Mouse (Mus musculus) ES-Bruce4 (cell line): ENCODE measurements around the gene Clstn3. TPM values are rescaled to one million over a fixed set of nuclear protein-coding genes. Genes with fewer than 3 reads are reported as not detected.

ENCODE experiments used
- H3K27ac ChIP-seq: 2 replicates; pipeline ENCODE4 v1.5.1; 2012; ENCODE audit warnings: low read length, inconsistent platforms; ENCODE audit not compliant: insufficient read depth
- H3K27me3 ChIP-seq: 2 replicates; pipeline ENCODE4 v1.6.1; 2012; ENCODE audit warnings: mild to moderate bottlenecking, low read length, inconsistent platforms; ENCODE audit not compliant: control insufficient read depth, poor library complexity, insufficient read depth, severe bottlenecking
- H3K36me3 ChIP-seq: 2 replicates; pipeline ENCODE4 v1.6.1; 2012; ENCODE audit warnings: inconsistent platforms, mild to moderate bottlenecking, low read length, moderate library complexity; ENCODE audit not compliant: control insufficient read depth, poor library complexity, insufficient read depth, severe bottlenecking
- H3K4me1 ChIP-seq: one replicate; pipeline ENCODE4 v1.8.1; 2011; ENCODE audit warnings: low read length; ENCODE audit not compliant: control insufficient read depth, insufficient read depth
- H3K4me3 ChIP-seq: 2 replicates; pipeline ENCODE4 v1.5.1; 2011; ENCODE audit warnings: low read depth, mild to moderate bottlenecking, low read length
- H3K9ac ChIP-seq: 2 replicates; pipeline ENCODE4 v1.6.1; 2012; ENCODE audit warnings: low read depth, mild to moderate bottlenecking, inconsistent platforms; ENCODE audit not compliant: poor library complexity, severe bottlenecking
- H3K9me3 ChIP-seq: replicated peaks from 2 replicates; pipeline ENCODE4 v1.6.1; 2012; ENCODE audit warnings: mild to moderate bottlenecking, low read length, inconsistent platforms; ENCODE audit not compliant: control insufficient read depth, poor library complexity, insufficient read depth, severe bottlenecking
- CTCF ChIP-seq: IDR thresholded peaks from one replicate; pipeline ENCODE4 v1.8.1; 2011; ENCODE audit warnings: low read depth, low read length
- EP300 ChIP-seq: IDR thresholded peaks from 2 replicates; pipeline ENCODE4 v1.6.1; 2011; ENCODE audit warnings: low read depth, low read length; ENCODE audit not compliant: insufficient read depth
- POLR2A ChIP-seq: IDR thresholded peaks from one replicate; pipeline ENCODE4 v1.8.1; 2011; ENCODE audit warnings: low read length; ENCODE audit not compliant: insufficient read depth
- polyA plus RNA-seq: library from polyadenylated mRNA; stranded (reverse); fragments of >200 nt; gene quantifications from 2 replicates; pipeline ENCODE4 v1.2.4, GENCODE M21; 2011; ENCODE audit warnings: low read depth; ENCODE audit not compliant: missing spikeins, insufficient read depth, insufficient read length

The Clstn3 gene
- polyA plus RNA-seq, 1 experiment, result 17.1 TPM

- no peak for TF ChIP-seq EP300
- no peak for TF ChIP-seq POLR2A
- TF ChIP-seq CTCF, result no peak
- no peak overlapping the region for H3K4me3 ChIP-seq
These were observed 6.5 kb upstream of the Clstn3 start for GRCm38 (mm10) chr6:124471121-124471520.

DNA sequence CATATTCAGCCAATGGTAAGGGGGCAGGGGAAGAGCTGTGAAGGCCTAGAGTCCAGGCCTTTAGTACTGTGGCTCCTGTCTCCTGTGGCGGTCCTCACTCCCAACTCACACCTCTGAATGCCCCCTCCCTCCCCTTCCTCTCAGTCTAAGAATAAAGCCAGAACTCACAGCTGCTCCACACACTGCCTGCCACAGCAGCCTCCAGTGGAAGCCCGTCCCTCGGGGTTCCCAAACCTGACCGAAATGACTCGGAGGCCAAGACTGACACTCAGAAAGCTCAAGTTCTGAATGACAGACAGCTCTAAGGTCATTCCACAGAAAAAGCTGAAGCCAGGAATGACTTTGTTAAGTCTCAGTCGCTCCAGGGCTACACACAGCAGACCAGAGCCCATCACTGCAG is 1.1 kb upstream of the Clstn3 start:
- Histone ChIP-seq H3K27ac (no peak overlapping the region), H3K4me1 (no peaks in the 10 kb centered on the region), H3K4me3 (no peak overlapping the region), H3K9ac (peak overlapping the region; percentile 49; the same call in 1 of the 2 replicates), H3K36me3 (no peaks in the 10 kb centered on the region), H3K27me3 (no peaks in the 10 kb centered on the region), H3K9me3 (no peaks in the 10 kb centered on the region)
- TF ChIP-seq EP300 (no peak), POLR2A (no peak), CTCF (no peak)

More at GRCm38 (mm10) chr6:124471121-124471520, 6.5 kb upstream of the Clstn3 start:
- Histone ChIP-seq H3K9ac (no peak overlapping the region), H3K4me1 (peaks cover 2% of the 10 kb centered on the region), H3K27ac (no peak overlapping the region), H3K27me3 (no peaks in the 10 kb centered on the region), H3K36me3 (peaks cover 2% of the 10 kb centered on the region; the same call in 1 of the 2 replicates), H3K9me3 (no peaks in the 10 kb centered on the region)

GRCm38 (mm10) chr6:124465299-124465698 is 705 bp upstream of the Clstn3 start:
- H3K27me3 ChIP-seq, result no peaks in the 10 kb centered on the region
- no peaks in the 10 kb centered on the region for H3K9me3 ChIP-seq
- no peaks in the 10 kb centered on the region for H3K4me1 ChIP-seq
- H3K4me3 ChIP-seq, result peak overlapping the region; percentile 65
- TF ChIP-seq POLR2A, result no peak
- no peak for TF ChIP-seq EP300
- TF ChIP-seq CTCF, result no peak
- H3K27ac ChIP-seq, result no peak overlapping the region
- peak overlapping the region; percentile 49 for H3K9ac ChIP-seq
- H3K36me3 ChIP-seq, result no peaks in the 10 kb centered on the region

DNA sequence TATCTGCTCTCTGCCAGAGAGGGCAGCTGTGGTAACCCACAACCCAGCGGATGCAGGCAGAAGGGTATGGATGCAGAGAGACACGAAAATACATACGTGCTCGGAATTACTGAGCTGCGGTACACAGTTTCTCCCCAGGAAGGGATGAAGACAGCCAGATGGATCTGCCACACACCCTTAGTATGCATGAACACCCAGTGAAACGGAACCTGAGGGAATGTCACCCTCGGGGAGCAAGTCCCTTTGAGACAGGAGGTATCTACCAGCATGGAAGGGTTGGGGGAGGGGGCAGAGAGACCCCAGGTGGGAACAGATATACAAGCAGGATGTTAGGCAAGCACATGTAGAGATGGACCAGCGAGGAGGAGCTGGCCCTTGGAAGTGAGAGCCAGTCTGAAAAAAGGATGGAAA is 708 bp downstream of the Clstn3 start:
- no peak for TF ChIP-seq CTCF
- TF ChIP-seq EP300, result no peak
- TF ChIP-seq POLR2A, result no peak
- Histone ChIP-seq H3K9ac (peak overlapping the region; percentile 49), H3K27ac (no peak overlapping the region)

GRCm38 (mm10) chr6:124459388-124459787 is 5.2 kb downstream of the Clstn3 start:
- Histone ChIP-seq H3K36me3 (no peaks in the 10 kb centered on the region), H3K9me3 (no peaks in the 10 kb centered on the region), H3K27me3 (no peaks in the 10 kb centered on the region), H3K4me3 (no peak overlapping the region), H3K27ac (no peak overlapping the region), H3K4me1 (peaks cover 3% of the 10 kb centered on the region), H3K9ac (no peak overlapping the region)
- TF ChIP-seq CTCF, result no peak
- no peak for TF ChIP-seq POLR2A
- TF ChIP-seq EP300, result no peak

More for the DNA sequence above, 708 bp downstream of the Clstn3 start:
- Histone ChIP-seq H3K27me3 (no peaks in the 10 kb centered on the region), H3K4me1 (no peaks in the 10 kb centered on the region), H3K36me3 (no peaks in the 10 kb centered on the region), H3K4me3 (peak overlapping the region; percentile 70), H3K9me3 (no peaks in the 10 kb centered on the region)

- Histone ChIP-seq H3K9ac (no peak overlapping the region), H3K27me3 (no peaks in the 10 kb centered on the region), H3K9me3 (no peaks in the 10 kb centered on the region), H3K36me3 (no peaks in the 10 kb centered on the region), H3K4me3 (no peak overlapping the region), H3K4me1 (peaks cover 3% of the 10 kb centered on the region), H3K27ac (no peak overlapping the region)
- TF ChIP-seq EP300 (no peak), CTCF (no peak), POLR2A (no peak)
These were observed 6.1 kb downstream of the Clstn3 start for GRCm38 (mm10) chr6:124458505-124458904.

DNA sequence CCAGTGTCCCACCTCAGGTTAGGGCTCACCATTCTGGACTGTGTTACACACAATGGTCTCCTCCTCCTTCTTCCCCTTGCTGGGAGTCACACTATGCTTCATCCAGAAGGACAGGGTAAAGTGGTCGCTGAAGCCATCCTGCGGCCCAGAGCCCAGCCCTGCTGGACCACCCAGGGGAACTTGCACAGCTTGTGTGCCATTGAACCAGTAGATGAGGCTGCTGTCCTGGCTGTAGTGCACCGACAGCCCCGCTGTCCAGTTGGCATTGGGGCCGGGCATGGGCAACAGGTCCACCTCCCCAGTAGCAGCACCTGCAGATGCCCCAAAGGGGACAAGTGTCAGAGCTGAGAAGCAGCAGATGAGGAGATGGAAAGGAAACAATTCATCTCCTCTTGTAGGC is 6.8 kb downstream of the Clstn3 start:
- H3K27me3 ChIP-seq, result no peaks in the 10 kb centered on the region
- no peak for TF ChIP-seq EP300
- no peak for TF ChIP-seq CTCF
- TF ChIP-seq POLR2A, result no peak
- H3K36me3 ChIP-seq, result no peaks in the 10 kb centered on the region
- no peaks in the 10 kb centered on the region for H3K9me3 ChIP-seq
- no peak overlapping the region for H3K27ac ChIP-seq
- H3K9ac ChIP-seq, result no peak overlapping the region
- H3K4me3 ChIP-seq, result no peak overlapping the region
- H3K4me1 ChIP-seq, result peaks cover 3% of the 10 kb centered on the region
